Mouse (Mus musculus) liver, embryonic 13.5 days (tissue): Measurements from ENCODE around the gene Acvr1c. TPM values are rescaled to one million over a fixed set of nuclear protein-coding genes. Genes with fewer than 3 reads are reported as not detected.

Experiments used
- ATAC-seq: fragments of 200-750 bp; cut with Nextera tagmentation; 2 replicates; pipeline ENCODE4 v1.8.0; 2017; ENCODE audit warnings: low read depth, mild to moderate bottlenecking, moderate number of reproducible peaks, moderate library complexity
- DNase-seq: peaks from one replicate; pipeline ENCODE4 v3.0.0; 2022
- H3K27ac ChIP-seq: fragments of 300-500 bp; sonication (generic); 2 replicates; pipeline ENCODE4 v1.5.1; 2015; ENCODE audit warnings: moderate library complexity, mild to moderate bottlenecking, inconsistent platforms
- H3K27me3 ChIP-seq: fragments of 300-500 bp; sonication (generic); 2 replicates; pipeline ENCODE4 v1.6.1; 2015; ENCODE audit warnings: mild to moderate bottlenecking, inconsistent platforms
- H3K36me3 ChIP-seq: fragments of 300-500 bp; sonication (generic); 2 replicates; pipeline ENCODE4 v1.6.1; 2015; ENCODE audit warnings: mild to moderate bottlenecking, inconsistent platforms
- H3K4me1 ChIP-seq: fragments of 300-500 bp; sonication (generic); replicated peaks from 2 replicates; pipeline ENCODE4 v1.6.1; 2015; ENCODE audit warnings: inconsistent platforms
- H3K4me2 ChIP-seq: fragments of 300-500 bp; sonication (generic); 2 replicates; pipeline ENCODE4 v1.6.1; 2015; ENCODE audit warnings: inconsistent platforms, mild to moderate bottlenecking, moderate library complexity
- H3K4me3 ChIP-seq: fragments of 300-500 bp; sonication (generic); replicated peaks from 2 replicates; pipeline ENCODE4 v1.5.1; 2015; ENCODE audit warnings: mild to moderate bottlenecking, inconsistent platforms
- H3K9ac ChIP-seq: fragments of 300-500 bp; sonication (generic); 2 replicates; pipeline ENCODE4 v1.6.1; 2015; ENCODE audit warnings: mild to moderate bottlenecking, inconsistent platforms
- H3K9me3 ChIP-seq: fragments of 300-500 bp; sonication (generic); replicated peaks from 2 replicates; pipeline ENCODE4 v1.6.1; 2016; ENCODE audit warnings: inconsistent platforms
- WGBS: fragments of 180-500 bp; shearing (Covaris S2); methylation state at CpG from one replicate; pipeline ENCODE4 v1.1.7; 2015; ENCODE audit not compliant: insufficient replicate concordance; 5-methylcytosine and 5-hydroxymethylcytosine counted together
- polyA plus RNA-seq: library from polyadenylated mRNA; unstranded; fragments of >200 nt; fragmentation: Nextera tagmentation; extraction: Ambion mirVana; gene quantifications from 2 replicates; pipeline ENCODE4 v1.2.1, GENCODE M21; 2015

Gene Acvr1c
- polyA plus RNA-seq, 1 experiment from 2014 or later = not detected

DNA sequence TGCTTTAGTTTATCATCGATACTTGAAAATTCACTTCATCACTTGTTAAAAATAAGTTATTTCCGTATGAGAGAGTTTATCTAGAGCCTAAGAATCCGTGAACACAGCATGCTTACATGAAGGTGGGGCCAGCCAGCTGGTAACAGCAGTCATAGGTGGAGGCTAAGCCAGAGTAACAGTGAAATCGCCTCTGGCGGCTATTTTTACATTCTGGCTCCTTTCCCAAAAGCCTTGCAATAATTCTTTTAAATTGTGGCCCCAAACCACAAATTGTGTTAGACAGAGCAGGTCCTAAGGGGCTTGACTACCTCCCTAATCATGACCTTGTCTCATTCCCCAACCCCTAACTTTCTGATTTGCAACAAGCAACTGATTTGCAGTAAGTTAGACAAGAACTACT lies 4.8 kb downstream of the Acvr1c start:
- no peaks in the 10 kb centered on the region for H3K9me3 ChIP-seq
- no peak overlapping the region for H3K27ac ChIP-seq
- no peak overlapping the region for H3K4me3 ChIP-seq
- H3K9ac ChIP-seq = no peak overlapping the region
- no peak overlapping the region for H3K4me2 ChIP-seq
- no peak for DNase-seq
- no peak for ATAC-seq
- H3K36me3 ChIP-seq = no peaks in the 10 kb centered on the region
- WGBS = 51% methylated on average over 5 of the region's 5 CpGs
- H3K4me1 ChIP-seq = peaks cover 6% of the 10 kb centered on the region; the same call in 1 of the 2 replicates
- H3K27me3 ChIP-seq = peaks cover 17% of the 10 kb centered on the region

DNA sequence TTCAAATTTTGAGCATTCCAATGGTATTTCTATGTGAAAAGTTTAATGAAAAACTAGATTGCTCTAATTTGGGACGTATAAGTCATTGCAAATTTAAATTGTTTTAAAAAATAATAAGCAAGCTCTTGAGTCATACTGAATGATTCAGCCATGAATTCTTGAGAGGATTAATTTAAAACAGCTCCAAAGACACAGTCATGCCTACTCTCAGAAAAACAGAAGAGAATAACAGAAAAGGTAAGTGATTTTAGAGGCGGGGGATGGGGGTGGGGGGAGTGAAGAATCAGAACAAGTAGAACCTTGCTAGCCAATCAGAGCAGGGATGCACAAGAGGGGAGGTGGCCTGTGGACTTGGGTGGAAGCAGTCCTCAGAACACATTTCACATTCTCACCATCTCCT lies 7.0 kb downstream of the Acvr1c start:
- Histone ChIP-seq H3K36me3 (no peaks in the 10 kb centered on the region), H3K4me2 (no peak overlapping the region), H3K4me1 (no peaks in the 10 kb centered on the region), H3K9me3 (no peaks in the 10 kb centered on the region), H3K9ac (no peak overlapping the region), H3K27me3 (0 out of 2 replicates have a peak, but pooled peaks cover 2% of the 10 kb centered on the region), H3K4me3 (no peak overlapping the region), H3K27ac (no peak overlapping the region)
- no peak for DNase-seq
- WGBS = 56% methylated on average over 2 of the region's 2 CpGs
- no peak for ATAC-seq

DNA sequence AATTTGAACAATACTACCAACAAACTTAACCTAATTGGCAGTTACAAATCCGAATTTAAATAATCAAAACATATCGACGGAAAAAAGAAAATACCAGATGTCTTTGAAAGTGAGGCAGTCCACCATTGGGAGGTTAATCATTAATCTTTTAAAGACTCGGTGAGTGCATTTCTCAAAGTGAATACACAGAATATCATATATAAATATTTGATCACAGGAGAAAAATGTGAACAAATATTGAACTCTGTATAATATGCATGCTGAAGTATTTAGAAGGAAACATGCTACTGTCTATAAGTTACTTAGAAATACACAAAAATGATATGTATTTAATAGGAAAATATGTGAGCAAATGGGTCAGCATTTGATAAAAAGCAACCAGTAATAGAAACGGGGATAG lies 21.0 kb downstream of the Acvr1c start:
- Histone ChIP-seq H3K9ac (no peak overlapping the region), H3K27me3 (no peaks in the 10 kb centered on the region), H3K4me3 (no peak overlapping the region), H3K36me3 (no peaks in the 10 kb centered on the region), H3K9me3 (no peaks in the 10 kb centered on the region), H3K4me1 (no peaks in the 10 kb centered on the region), H3K4me2 (no peak overlapping the region), H3K27ac (no peak overlapping the region)
- DNase-seq = no peak
- ATAC-seq = no peak
- 60% methylated on average over 5 of the region's 5 CpGs for WGBS

DNA sequence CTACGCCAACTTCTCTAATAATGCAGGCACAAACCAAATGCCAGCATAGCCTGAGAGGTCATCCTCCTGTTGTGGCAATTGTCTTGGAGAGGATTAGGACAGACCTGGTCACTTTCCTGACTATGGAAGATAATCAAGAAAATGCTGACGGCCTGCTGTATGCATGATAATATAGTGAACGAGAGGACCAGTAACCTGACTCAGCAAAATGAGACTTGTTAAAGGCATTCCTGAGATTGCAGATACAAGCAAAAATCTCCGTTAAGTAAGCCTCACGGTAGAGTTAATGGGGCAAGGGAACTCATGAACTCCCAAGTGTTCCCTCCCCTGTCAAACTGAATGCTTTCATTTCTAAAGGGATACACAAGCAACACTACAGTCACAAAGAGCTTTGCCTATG lies 28.1 kb downstream of the Acvr1c start:
- H3K4me3 ChIP-seq = no peak overlapping the region
- no peak for DNase-seq
- H3K27ac ChIP-seq = no peak overlapping the region
- no peaks in the 10 kb centered on the region for H3K36me3 ChIP-seq
- 68% methylated on average over 5 of the region's 5 CpGs for WGBS
- H3K27me3 ChIP-seq = no peaks in the 10 kb centered on the region
- no peaks in the 10 kb centered on the region for H3K4me1 ChIP-seq
- H3K9me3 ChIP-seq = no peaks in the 10 kb centered on the region
- H3K9ac ChIP-seq = no peak overlapping the region
- no peak overlapping the region for H3K4me2 ChIP-seq
- ATAC-seq = no peak

DNA sequence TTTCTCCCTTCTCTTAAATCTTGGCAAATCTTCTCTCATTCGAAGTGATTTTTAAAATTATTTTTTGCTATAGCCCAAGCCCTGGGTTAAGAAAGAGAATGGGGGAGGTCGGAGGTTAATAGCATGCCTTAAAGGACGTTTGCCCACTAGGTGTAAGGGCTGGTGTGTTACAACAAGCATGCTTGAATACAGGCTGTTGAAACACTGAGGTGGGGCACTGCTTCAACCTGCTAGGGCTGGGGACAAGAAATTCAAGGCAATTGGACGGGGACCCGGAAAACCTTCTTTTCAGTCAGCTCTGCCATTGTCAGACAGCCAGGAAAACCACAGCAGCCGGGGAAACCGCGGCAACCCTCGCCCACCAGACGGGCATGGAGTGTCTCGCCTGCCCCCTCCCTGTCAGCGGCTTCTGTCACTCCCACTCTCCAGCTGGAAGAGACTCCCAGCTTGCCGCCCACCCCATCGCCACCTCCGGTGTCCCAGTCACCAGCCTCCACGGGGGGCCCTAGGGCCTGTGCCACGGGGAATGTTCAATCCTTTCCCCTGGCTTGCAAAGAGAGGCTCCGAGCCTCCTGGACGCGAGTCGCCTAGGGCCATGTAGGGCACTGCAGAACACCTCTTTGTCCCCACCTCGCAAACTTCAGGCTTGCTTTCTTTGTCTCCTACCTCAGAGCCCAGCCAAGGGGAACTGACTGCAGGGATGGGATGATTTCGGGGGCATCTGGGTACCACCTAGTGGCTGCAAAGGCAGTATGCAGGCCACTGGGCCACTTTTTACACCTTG lies 33.4 kb downstream of the Acvr1c start:
- DNase-seq = peak; percentile 1
- 6% methylated on average over 23 of the region's 23 CpGs for WGBS
- H3K4me1 ChIP-seq = no peaks in the 10 kb centered on the region; the same call in 1 of the 2 replicates
- no peak for ATAC-seq
- peak overlapping the region; percentile 35 for H3K4me3 ChIP-seq
- no peak overlapping the region for H3K27ac ChIP-seq
- no peaks in the 10 kb centered on the region for H3K9me3 ChIP-seq
- H3K36me3 ChIP-seq = no peaks in the 10 kb centered on the region
- H3K27me3 ChIP-seq = no peaks in the 10 kb centered on the region
- no peak overlapping the region for H3K9ac ChIP-seq
- H3K4me2 ChIP-seq = peak overlapping the region; percentile 54

DNA sequence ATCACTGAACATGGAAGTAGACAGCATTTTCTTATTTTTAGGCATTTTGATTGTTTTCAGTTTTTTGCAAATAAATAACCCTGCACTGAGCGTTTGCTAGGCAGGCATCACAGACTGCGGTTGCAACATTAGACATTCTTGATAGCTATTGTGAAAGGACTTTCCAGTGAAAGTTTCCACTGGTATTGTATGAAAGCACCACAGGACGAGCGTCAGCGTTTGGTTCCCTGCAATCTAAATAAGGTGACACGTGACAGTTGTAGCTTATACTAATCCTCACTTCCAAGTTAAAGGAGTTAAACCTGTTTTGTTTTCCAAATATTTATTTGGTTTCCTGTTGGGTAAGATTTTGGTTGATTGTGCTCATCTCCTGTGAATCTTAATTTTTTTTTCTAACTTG lies 34.4 kb downstream of the Acvr1c start:
- H3K4me2 ChIP-seq = no peak overlapping the region
- DNase-seq = no peak
- no peak overlapping the region for H3K4me3 ChIP-seq
- no peak overlapping the region for H3K9ac ChIP-seq
- no peaks in the 10 kb centered on the region for H3K9me3 ChIP-seq
- H3K4me1 ChIP-seq = no peaks in the 10 kb centered on the region; the same call in 1 of the 2 replicates
- WGBS = 61% methylated on average over 6 of the region's 6 CpGs
- H3K27me3 ChIP-seq = no peaks in the 10 kb centered on the region
- H3K36me3 ChIP-seq = no peaks in the 10 kb centered on the region
- no peak overlapping the region for H3K27ac ChIP-seq
- no peak for ATAC-seq

DNA sequence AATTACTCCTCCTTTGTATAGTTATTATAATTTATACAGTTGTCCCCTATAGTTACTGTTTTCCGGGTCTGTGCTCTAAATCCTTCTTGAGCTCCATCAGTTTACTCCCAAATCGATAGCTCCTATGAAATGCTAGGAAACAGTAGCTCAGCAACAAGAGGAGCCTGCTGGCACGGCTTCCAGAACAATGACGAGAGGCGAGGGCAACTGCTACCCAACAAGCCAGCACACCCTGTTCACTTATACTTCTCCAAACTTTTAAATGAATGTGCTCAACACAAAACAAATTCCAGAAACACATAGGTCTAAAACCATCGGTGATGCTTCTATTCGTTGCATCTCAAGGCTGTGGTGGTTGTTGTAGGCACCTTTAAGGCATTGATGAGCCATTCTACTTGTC lies 41.5 kb downstream of the Acvr1c start:
- Histone ChIP-seq H3K27ac (no peak overlapping the region), H3K9ac (no peak overlapping the region), H3K9me3 (no peaks in the 10 kb centered on the region), H3K27me3 (no peaks in the 10 kb centered on the region), H3K4me2 (no peak overlapping the region), H3K4me3 (no peak overlapping the region), H3K36me3 (no peaks in the 10 kb centered on the region), H3K4me1 (no peaks in the 10 kb centered on the region)
- 72% methylated on average over 7 of the region's 7 CpGs for WGBS
- DNase-seq (no peak), ATAC-seq (no peak)

DNA sequence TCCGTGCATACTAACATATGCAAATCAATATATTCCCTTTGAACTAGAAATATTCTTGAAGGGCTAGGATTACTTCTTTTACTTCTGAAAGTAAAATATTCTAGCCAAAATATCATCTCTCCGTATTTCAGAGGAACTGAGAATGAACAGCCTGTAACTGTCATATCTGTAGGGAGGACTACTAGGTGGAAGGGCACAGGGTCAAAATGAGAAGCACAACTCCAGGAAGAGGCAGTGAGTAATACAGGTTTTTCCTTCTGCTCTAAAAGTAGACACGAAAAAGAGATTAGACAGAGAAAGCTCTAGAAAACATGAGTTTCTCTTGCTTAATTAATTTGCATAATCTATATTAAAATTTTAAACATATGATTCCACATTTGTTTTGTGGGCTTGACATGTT lies 48.0 kb downstream of the Acvr1c start:
- H3K36me3 ChIP-seq = no peaks in the 10 kb centered on the region
- no peak overlapping the region for H3K4me2 ChIP-seq
- no peak overlapping the region for H3K4me3 ChIP-seq
- no peaks in the 10 kb centered on the region for H3K9me3 ChIP-seq
- no peaks in the 10 kb centered on the region for H3K4me1 ChIP-seq
- H3K27ac ChIP-seq = no peak overlapping the region
- H3K9ac ChIP-seq = no peak overlapping the region
- WGBS = 33% methylated on average over 3 of the region's 3 CpGs
- no peak for DNase-seq
- no peak for ATAC-seq
- no peaks in the 10 kb centered on the region for H3K27me3 ChIP-seq

DNA sequence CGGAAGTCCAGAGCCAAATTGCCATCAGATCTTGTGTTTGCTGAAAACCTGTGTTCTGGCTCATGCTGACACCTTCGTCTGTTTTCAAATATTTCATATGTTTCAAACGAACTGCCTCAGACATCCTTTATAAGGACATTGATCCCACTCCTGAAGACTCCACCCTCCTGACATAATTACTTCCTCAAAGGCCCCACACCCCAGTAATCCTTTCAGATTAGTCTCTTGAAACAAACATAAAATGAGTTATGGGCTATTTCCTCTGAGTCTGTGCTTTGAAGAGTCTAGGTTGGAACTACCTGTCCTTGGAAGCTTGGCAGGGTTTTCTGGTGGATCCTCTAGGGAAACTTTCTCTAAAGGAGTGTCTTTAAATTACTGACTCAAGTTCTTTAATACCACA lies 53.2 kb downstream of the Acvr1c start:
- no peak for DNase-seq

DNA sequence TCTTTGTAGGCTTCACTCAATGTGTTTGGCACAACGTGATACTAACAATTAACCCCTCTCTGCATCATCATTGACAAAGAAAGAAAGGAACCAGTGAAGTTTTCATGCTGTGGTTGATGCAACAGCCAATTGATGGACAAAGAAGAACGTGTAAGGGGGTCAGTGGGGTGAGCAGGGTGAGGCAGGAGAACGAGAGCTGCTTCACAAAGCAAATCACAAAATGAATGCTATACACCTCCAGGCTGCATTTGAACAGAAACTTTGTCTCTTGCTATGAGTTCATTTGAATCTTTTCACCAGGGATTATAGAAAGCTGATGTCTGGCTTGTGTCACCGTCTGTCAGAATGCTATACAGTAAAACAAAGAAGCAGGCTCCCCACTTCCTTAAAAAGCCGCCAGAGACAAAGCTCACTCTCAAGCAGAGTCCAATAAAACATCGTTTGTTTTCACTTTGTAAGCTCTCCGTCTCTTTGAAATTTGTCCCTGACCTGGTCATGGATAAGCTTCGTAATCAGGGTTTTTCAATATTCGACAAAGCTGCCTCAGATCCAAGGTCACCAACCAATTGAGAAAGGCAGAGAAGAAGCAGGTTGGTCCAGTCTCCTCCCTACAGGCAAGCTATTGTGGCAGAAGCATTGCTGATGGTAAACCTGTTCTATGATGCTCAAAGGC lies 67.8 kb downstream of the Acvr1c start:
- Histone ChIP-seq H3K27me3 (no peaks in the 10 kb centered on the region), H3K36me3 (no peaks in the 10 kb centered on the region), H3K9ac (no peak overlapping the region), H3K4me2 (no peak overlapping the region), H3K4me1 (no peaks in the 10 kb centered on the region), H3K4me3 (no peak overlapping the region), H3K9me3 (no peaks in the 10 kb centered on the region), H3K27ac (no peak overlapping the region)
- 36% methylated on average over 9 of the region's 9 CpGs for WGBS
- no peak for ATAC-seq
- no peak for DNase-seq

More for the DNA sequence above, 53.2 kb downstream of the Acvr1c start:
- no peak overlapping the region for H3K4me2 ChIP-seq
- ATAC-seq = no peak
- no peaks in the 10 kb centered on the region for H3K27me3 ChIP-seq
- H3K4me1 ChIP-seq = no peaks in the 10 kb centered on the region
- H3K4me3 ChIP-seq = no peak overlapping the region
- no peak overlapping the region for H3K9ac ChIP-seq
- no peaks in the 10 kb centered on the region for H3K9me3 ChIP-seq
- WGBS = 52% methylated on average over 3 of the region's 3 CpGs
- no peaks in the 10 kb centered on the region for H3K36me3 ChIP-seq
- no peak overlapping the region for H3K27ac ChIP-seq

DNA sequence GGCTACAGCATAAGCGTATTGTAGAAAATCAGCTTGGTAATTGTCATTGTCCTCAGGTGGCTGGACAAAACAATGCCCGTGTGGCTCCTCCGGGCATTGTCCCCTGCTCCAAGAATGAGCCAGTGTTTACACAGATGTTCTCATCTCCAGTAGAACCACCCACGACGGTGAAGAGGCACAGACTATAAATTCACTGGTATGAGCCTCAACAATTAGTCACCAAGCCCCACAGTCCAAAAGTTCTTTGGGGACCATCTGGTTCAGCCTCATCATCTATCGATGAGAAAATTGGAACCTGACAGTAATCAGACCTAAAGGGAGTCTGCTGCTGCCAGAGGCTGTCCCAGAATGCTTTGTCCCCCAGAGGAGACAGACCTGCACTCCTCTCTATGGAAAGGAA lies 68.4 kb downstream of the Acvr1c start:
- Histone ChIP-seq H3K36me3 (no peaks in the 10 kb centered on the region), H3K27me3 (no peaks in the 10 kb centered on the region), H3K9me3 (no peaks in the 10 kb centered on the region), H3K4me2 (no peak overlapping the region), H3K4me3 (no peak overlapping the region), H3K4me1 (no peaks in the 10 kb centered on the region), H3K9ac (no peak overlapping the region), H3K27ac (no peak overlapping the region)
- WGBS = 63% methylated on average over 6 of the region's 6 CpGs
- ATAC-seq = no peak
- DNase-seq = no peak
